Mouse (Mus musculus) limb, embryonic 14.5 days (tissue): ENCODE results near the gene Srms. TPM values are rescaled to one million over a fixed set of nuclear protein-coding genes. Genes with fewer than 3 reads are reported as not detected.

ENCODE experiments used
- ATAC-seq: fragments of 200-750 bp; cut with Nextera tagmentation; 2 replicates; pipeline ENCODE4 v1.8.0; 2017; ENCODE audit warnings: low read depth, moderate number of reproducible peaks, moderate TSS enrichment; ENCODE audit not compliant: low FRiP score
- DNase-seq: peaks from one replicate; pipeline ENCODE4 v3.0.0-alpha.2; 2015; ENCODE audit warnings: low spot score
- H3K27ac ChIP-seq: fragments of 300-500 bp; sonication (generic); replicated peaks from 2 replicates; pipeline ENCODE4 v1.5.1; 2014; ENCODE audit warnings: low read depth, mild to moderate bottlenecking, low read length, moderate library complexity, mixed read lengths
- H3K27me3 ChIP-seq: fragments of 300-500 bp; sonication (generic); 2 replicates; pipeline ENCODE4 v1.6.1; 2014; ENCODE audit warnings: low read length, mixed read lengths; ENCODE audit not compliant: control insufficient read depth, insufficient read depth
- H3K36me3 ChIP-seq: fragments of 300-500 bp; sonication (generic); 2 replicates; pipeline ENCODE4 v1.6.1; 2014; ENCODE audit warnings: mild to moderate bottlenecking, low read length, moderate library complexity, mixed read lengths; ENCODE audit not compliant: control insufficient read depth, insufficient read depth
- H3K4me1 ChIP-seq: fragments of 300-500 bp; sonication (generic); 2 replicates; pipeline ENCODE4 v1.6.1; 2014; ENCODE audit warnings: antibody characterized with exemption, low read length, mixed read lengths; ENCODE audit not compliant: control insufficient read depth, insufficient read depth
- H3K4me2 ChIP-seq: fragments of 300-500 bp; sonication (generic); replicated peaks from 2 replicates; pipeline ENCODE4 v1.6.1; 2014; ENCODE audit warnings: low read depth, mild to moderate bottlenecking, low read length, moderate library complexity; ENCODE audit not compliant: severe bottlenecking
- H3K4me3 ChIP-seq: fragments of 300-500 bp; sonication (generic); replicated peaks from 2 replicates; pipeline ENCODE4 v1.5.1; 2014; ENCODE audit warnings: low read length
- H3K9ac ChIP-seq: fragments of 300-500 bp; sonication (generic); 2 replicates; pipeline ENCODE4 v1.6.1; 2014; ENCODE audit warnings: mild to moderate bottlenecking, low read depth, low read length, moderate library complexity; ENCODE audit not compliant: severe bottlenecking
- H3K9me3 ChIP-seq: fragments of 300-500 bp; sonication (generic); 2 replicates; pipeline ENCODE4 v1.6.1; 2016; ENCODE audit warnings: low read length; ENCODE audit not compliant: control insufficient read depth
- POLR2A ChIP-seq: fragments of 200-500 bp; IDR thresholded peaks from 2 replicates; pipeline ENCODE4 v1.8.0; 2012; ENCODE audit warnings: inconsistent platforms, mild to moderate bottlenecking, moderate library complexity, borderline replicate concordance; ENCODE audit not compliant: insufficient read depth, insufficient read length; ENCODE audit errors: extremely low read depth
- WGBS: fragments of 180-500 bp; shearing (Covaris S2); extraction: QIAGEN DNeasy Blood & Tissue Kit; methylation state at CpG from one replicate; pipeline ENCODE4 v1.1.7; 2014; 5-methylcytosine and 5-hydroxymethylcytosine counted together
- polyA plus RNA-seq, 2 experiments: library from polyadenylated mRNA; depleted of rRNA in 1 of 2; stranded (reverse) in 1 of 2; unstranded in 1 of 2; fragments of >200 nt; fragmentation: Nextera tagmentation in 1 of 2; extraction: Ambion mirVana in 1 of 2; gene quantifications; 2 replicates each; pipeline versions ENCODE4 v1.2.1 to v1.2.3; 2012 to 2014

Gene Srms
- polyA plus RNA-seq, 2 experiments = 0.13 TPM; not detected in 1

GRCm38 (mm10) chr2:181174646-181175045, 38.3 kb downstream of the Srms start:
- no peaks in the 10 kb centered on the region for H3K9me3 ChIP-seq
- H3K27me3 ChIP-seq = no peaks in the 10 kb centered on the region
- TF ChIP-seq POLR2A = no peak
- no peak overlapping the region for H3K27ac ChIP-seq
- no peak overlapping the region for H3K9ac ChIP-seq
- no peak overlapping the region for H3K4me2 ChIP-seq
- no peak for ATAC-seq
- H3K4me3 ChIP-seq = no peak overlapping the region
- H3K36me3 ChIP-seq = no peaks in the 10 kb centered on the region
- no peak for DNase-seq
- 83% methylated on average over 3 of the region's 3 CpGs for WGBS
- H3K4me1 ChIP-seq = no peaks in the 10 kb centered on the region

GRCm38 (mm10) chr2:181166469-181166868, 46.5 kb downstream of the Srms start:
- Histone ChIP-seq H3K36me3 (no peaks in the 10 kb centered on the region), H3K27ac (no peak overlapping the region), H3K27me3 (no peaks in the 10 kb centered on the region), H3K9ac (no peak overlapping the region), H3K9me3 (no peaks in the 10 kb centered on the region), H3K4me1 (no peaks in the 10 kb centered on the region), H3K4me3 (no peak overlapping the region), H3K4me2 (no peak overlapping the region)
- no peak for TF ChIP-seq POLR2A
- 80% methylated on average over 5 of the region's 5 CpGs for WGBS
- ATAC-seq (no peak), DNase-seq (no peak)

- Histone ChIP-seq H3K4me3 (no peak overlapping the region), H3K9me3 (no peaks in the 10 kb centered on the region), H3K4me2 (no peak overlapping the region), H3K4me1 (no peaks in the 10 kb centered on the region), H3K27me3 (peaks cover 27% of the 10 kb centered on the region), H3K36me3 (no peaks in the 10 kb centered on the region), H3K27ac (no peak overlapping the region), H3K9ac (no peak overlapping the region)
- DNase-seq (no peak), ATAC-seq (no peak)
- WGBS = 43% methylated on average over 4 of the region's 4 CpGs
- TF ChIP-seq POLR2A = no peak
Observed at GRCm38 (mm10) chr2:181160821-181161220, 52.2 kb downstream of the Srms start.

- Histone ChIP-seq H3K4me1 (no peaks in the 10 kb centered on the region), H3K9ac (no peak overlapping the region), H3K4me2 (no peak overlapping the region), H3K36me3 (no peaks in the 10 kb centered on the region), H3K4me3 (no peak overlapping the region), H3K27ac (no peak overlapping the region), H3K9me3 (no peaks in the 10 kb centered on the region), H3K27me3 (peaks cover 38% of the 10 kb centered on the region)
- 0% methylated on average over 2 of the region's 2 CpGs for WGBS
- DNase-seq (no peak), ATAC-seq (no peak)
- no peak for TF ChIP-seq POLR2A
Observed at GRCm38 (mm10) chr2:181159771-181160170, 53.2 kb downstream of the Srms start.

- 59% methylated on average over 7 of the region's 7 CpGs for WGBS
- Histone ChIP-seq H3K9me3 (no peaks in the 10 kb centered on the region), H3K4me3 (no peak overlapping the region), H3K36me3 (no peaks in the 10 kb centered on the region), H3K4me1 (no peaks in the 10 kb centered on the region), H3K27me3 (peaks cover 38% of the 10 kb centered on the region), H3K4me2 (no peak overlapping the region), H3K9ac (no peak overlapping the region), H3K27ac (no peak overlapping the region)
- no peak for DNase-seq
- ATAC-seq = no peak
- no peak for TF ChIP-seq POLR2A
Observed at GRCm38 (mm10) chr2:181159091-181159514, 53.9 kb downstream of the Srms start.

GRCm38 (mm10) chr2:181158471-181158870, 54.5 kb downstream of the Srms start:
- Histone ChIP-seq H3K4me2 (no peak overlapping the region), H3K36me3 (no peaks in the 10 kb centered on the region), H3K27me3 (peaks cover 38% of the 10 kb centered on the region), H3K27ac (no peak overlapping the region), H3K4me1 (no peaks in the 10 kb centered on the region), H3K9ac (no peak overlapping the region), H3K4me3 (no peak overlapping the region), H3K9me3 (no peaks in the 10 kb centered on the region)
- TF ChIP-seq POLR2A = no peak
- DNase-seq (no peak), ATAC-seq (no peak)
- 88% methylated on average over 2 of the region's 2 CpGs for WGBS
